Mouse (Mus musculus) left cerebral cortex, postnatal 10 days (tissue): ENCODE results near the gene Eif1ax. TPM values are rescaled to one million over a fixed set of nuclear protein-coding genes. Genes with fewer than 3 reads are reported as not detected.
"Not testable (repeated sequence)": the region's sequence is repeated elsewhere in the genome, so short reads cannot be mapped to it uniquely, and the experiment has no call there.

Experiments used
- DNase-seq, 2 experiments: peaks; one replicate each; pipeline ENCODE4 v3.0.0; 2021 to 2022; ENCODE audit warnings: low spot score in 2 of 2, mixed read lengths in 1 of 2; ENCODE audit errors: extremely low spot score in 1 of 2
- intact Hi-C: fragments of 180-260 bp; cut with DNase I; formaldehyde crosslinking; loops from one replicate; pipeline ENCODE4 v1.15.1; 2025
- total RNA-seq, 2 experiments: library from RNA; stranded (reverse); gene quantifications; 2 replicates each; pipeline ENCODE4 v1.2.3; 2021

Eif1ax gene
- total RNA-seq, result 100 to 1,000 TPM; 174 to 204 TPM

DNA sequence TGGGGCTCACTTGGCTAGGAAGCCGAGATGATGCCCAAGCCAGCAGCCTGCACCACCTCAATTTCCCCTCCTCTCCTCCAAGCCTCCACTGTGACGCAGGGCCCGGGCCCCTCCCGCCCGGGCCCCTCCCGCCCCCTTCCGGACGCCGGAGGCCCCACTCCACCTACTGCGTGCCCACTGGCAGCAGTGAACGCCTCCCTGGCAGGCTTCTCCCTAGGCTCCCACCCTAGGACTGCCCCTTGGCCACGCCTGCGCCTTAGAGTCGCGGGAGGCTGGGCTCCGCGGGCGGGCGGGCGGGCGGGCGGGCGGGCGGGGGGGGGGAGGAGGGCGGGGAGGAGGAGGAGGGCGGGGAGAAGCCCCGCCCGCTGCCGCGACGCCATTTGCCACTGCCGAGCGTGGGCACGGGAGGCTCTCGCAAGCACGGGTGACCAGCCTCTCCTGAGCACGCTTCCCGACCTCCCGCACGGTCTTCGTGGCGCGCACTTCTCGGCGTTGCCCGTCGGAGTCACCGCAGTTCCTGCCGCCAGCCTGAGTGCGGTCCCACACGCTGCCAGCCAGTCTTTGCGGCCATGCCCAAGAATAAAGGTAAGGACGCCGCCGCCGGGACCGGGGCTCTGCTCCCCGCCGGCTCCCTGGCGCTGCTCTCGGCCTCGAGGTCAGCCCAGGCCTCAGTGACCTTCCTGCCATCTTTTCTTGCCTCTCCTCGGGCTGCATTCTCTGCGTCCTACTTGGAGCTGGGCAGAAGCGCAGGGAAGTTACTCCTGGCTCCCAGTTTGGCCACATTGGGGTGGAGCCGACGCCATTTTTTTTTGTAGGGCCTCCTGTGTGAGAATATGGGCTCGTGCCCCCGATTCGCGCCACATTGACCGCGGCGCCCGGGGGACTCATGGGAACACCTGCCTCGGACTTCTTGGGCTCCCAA lies at the start of gene Eif1ax:
Gene Eif1ax (plus strand): TSS at position 348 of the 922 bp plus-strand sequence.
- intact Hi-C loops, result no loop called here
- peak; percentile 29 to 84 for DNase-seq

DNA sequence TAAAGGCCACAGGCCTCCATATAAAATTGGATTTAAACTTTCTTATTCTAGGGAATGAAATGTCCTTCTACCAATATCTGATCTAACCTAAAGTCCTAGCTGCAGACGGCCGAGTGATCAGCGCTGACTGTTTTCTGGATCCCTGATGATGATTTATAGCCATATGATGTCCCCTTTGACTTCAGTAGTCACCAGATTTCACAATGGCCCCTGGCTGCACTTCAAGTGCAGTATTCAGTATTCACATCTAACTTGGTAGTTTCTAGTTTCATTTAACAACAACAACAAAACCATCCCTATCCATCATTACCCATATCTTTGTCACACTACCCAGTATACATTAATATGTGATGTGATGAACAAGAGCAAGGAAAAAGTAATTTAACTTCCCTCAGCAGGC lies 7.5 kb upstream of the Eif1ax start:
- DNase-seq, result no peak

GRCm38 (mm10) chrX:159372753-159373144 lies 771 bp downstream of the Eif1ax start:
- intact Hi-C loops, result no loop called here
- DNase-seq, result no peak

More for the DNA sequence above, 7.5 kb upstream of the Eif1ax start:
- intact Hi-C loops, result no loop called here

- intact Hi-C loops, result no loop called here
- DNase-seq, result no peak
These were observed 15.1 kb downstream of the Eif1ax start for GRCm38 (mm10) chrX:159387105-159387504.

DNA sequence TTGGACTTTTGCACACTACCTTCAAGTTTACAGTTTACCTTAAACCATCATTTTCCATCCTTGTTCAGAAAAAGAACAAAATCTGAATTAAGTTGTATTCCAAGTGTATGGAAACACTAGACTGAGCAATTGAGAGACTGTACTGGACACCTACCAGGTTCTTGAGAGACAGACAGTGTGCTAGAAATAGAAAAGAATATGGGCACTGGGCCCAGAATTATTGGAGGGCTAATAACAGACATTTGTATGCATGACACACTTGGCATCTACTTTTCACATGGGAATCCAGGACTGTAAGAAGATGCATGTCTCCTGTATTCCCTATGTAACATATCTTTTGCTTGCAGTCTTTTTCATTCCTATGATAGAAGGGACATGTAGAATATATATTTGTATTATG lies 17.0 kb downstream of the Eif1ax start:
- intact Hi-C loops, result no loop called here
- DNase-seq, result no peak

GRCm38 (mm10) chrX:159390347-159390962 lies 18.5 kb downstream of the Eif1ax start:
- intact Hi-C loops, result no loop called here
- no peak for DNase-seq

DNA sequence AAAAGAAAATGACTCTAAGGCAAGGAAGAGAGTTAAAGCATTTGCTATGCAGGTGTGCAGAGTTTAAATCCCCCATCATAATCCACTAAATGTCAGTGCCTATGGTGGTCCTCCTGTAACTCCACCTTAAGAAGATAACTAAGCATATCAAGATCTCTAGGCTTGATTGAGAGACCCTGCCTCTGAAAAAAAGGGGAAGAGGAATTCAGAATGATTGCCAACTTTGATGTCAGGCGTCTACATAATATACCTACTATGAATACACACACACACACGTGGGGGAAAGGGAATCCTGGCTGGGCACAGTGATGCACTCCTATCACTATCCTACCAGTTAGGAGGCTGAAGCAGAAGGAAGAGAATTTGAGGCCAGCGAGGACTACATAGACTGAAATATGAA lies 19.3 kb downstream of the Eif1ax start:
- intact Hi-C loops, result no loop called here
- DNase-seq, result no peak

DNA sequence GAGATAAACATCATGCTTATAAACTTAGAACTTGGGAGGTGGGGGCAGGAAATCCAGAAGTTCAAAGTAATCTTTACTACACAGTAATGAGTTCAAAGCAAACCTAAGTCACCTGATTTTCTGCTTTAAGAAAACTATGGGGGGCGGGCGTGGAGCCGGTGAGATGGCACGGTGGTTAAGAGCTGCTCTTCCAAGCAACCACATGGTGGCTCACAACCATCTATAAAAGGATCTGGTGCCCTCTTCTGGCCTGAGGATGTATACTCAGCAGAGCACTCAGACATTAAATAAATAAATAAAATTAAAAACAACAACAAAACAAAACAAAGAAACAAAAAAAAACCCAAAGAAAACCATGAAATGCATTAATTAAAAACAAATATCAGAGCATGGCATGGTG lies 37.3 kb downstream of the Eif1ax start:
- peak in 1 of 2 experiments; percentile 30 for DNase-seq
- intact Hi-C loops, result no loop called here

- intact Hi-C loops, result no loop called here
These were observed 42.3 kb downstream of the Eif1ax start, which contains the start of gene Map7d2 for GRCm38 (mm10) chrX:159414130-159414828. Map7d2 (plus strand) TSS chrX:159414572.

GRCm38 (mm10) chrX:159414829-159415673 lies 43.1 kb downstream of the Eif1ax start:
- DNase-seq, result peak in 1 of 2 experiments; percentile 40
- intact Hi-C loops, result no loop called here

More at GRCm38 (mm10) chrX:159414130-159414828, 42.3 kb downstream of the Eif1ax start, which contains the start of gene Map7d2:
- DNase-seq, result peak; percentile 16 to 62

- DNase-seq, intact Hi-C loops: not testable (repeated sequence)
These were observed 58.5 kb downstream of the Eif1ax start for GRCm38 (mm10) chrX:159430507-159430906.

Other genes starting within 250 kb of the Eif1ax start
- 10 to 100 TPM; 36.9 to 46.7 TPM for gene Rps6ka3, start 161.9 kb upstream of the Eif1ax start, total RNA-seq
- gene Map7d2, start 42.4 kb downstream of the Eif1ax start, total RNA-seq, result 10 to 100 TPM; 69.2 to 78.0 TPM
- 10 to 100 TPM; 12.8 to 12.9 TPM for gene Bclaf3, start 154.5 kb downstream of the Eif1ax start, total RNA-seq